Mouse (Mus musculus): ENCODE results near the gene Lhpp.

- TF ChIP-seq CTCF (IDR thresholded peaks at IDR 0.05; ENCODE audit: low read depth): no peak
- no peak for TF ChIP-seq EP300 (IDR thresholded peaks at IDR 0.05; ENCODE audit: low read depth)
These were observed 136.7 kb downstream of the Lhpp start for GRCm38 (mm10) chr7:132747096-132747495.

All from liver, postnatal 0 days (tissue).